Mouse (Mus musculus) ES-E14 (cell line): ENCODE measurements around the gene Eno2. TPM values are rescaled to one million over a fixed set of nuclear protein-coding genes. Genes with fewer than 3 reads are reported as not detected.

Experiments
- DNase-seq: peaks from one replicate; pipeline ENCODE4 v3.0.0-alpha.2; 2013; ENCODE audit warnings: low read depth, low spot score
- H3K27ac ChIP-seq: 2 replicates; pipeline ENCODE4 v1.5.1; 2012; ENCODE audit warnings: low read depth, mild to moderate bottlenecking, low read length, moderate library complexity, mixed read lengths; ENCODE audit not compliant: poor library complexity, insufficient read depth, severe bottlenecking
- H3K36me3 ChIP-seq: 2 replicates; pipeline ENCODE4 v1.6.1; 2012; ENCODE audit warnings: mild to moderate bottlenecking, low read length, moderate library complexity, mixed read lengths; ENCODE audit not compliant: control insufficient read depth, poor library complexity, insufficient read depth, severe bottlenecking
- H3K4me1 ChIP-seq, 2 experiments: fragments of 150-350 bp in 1 of 2; sonication (generic) in 1 of 2; 2 replicates each; pipeline ENCODE4 v1.6.1; 2012; ENCODE audit warnings: low read length in 2 of 2, mild to moderate bottlenecking in 1 of 2, mixed read lengths in 1 of 2; ENCODE audit not compliant: control insufficient read depth in 2 of 2, insufficient read depth in 2 of 2, poor library complexity in 1 of 2
- H3K4me3 ChIP-seq, 2 experiments: fragments of 150-350 bp in 1 of 2; sonication (generic) in 1 of 2; 2 replicates each; pipeline ENCODE4 v1.5.1; 2012; ENCODE audit warnings: low read length in 2 of 2, low read depth in 1 of 2, mild to moderate bottlenecking in 1 of 2, mixed read lengths in 1 of 2; ENCODE audit not compliant: insufficient read depth in 1 of 2, poor library complexity in 1 of 2, severe bottlenecking in 1 of 2
- H3K9ac ChIP-seq: 2 replicates; pipeline ENCODE4 v1.6.1; 2012; ENCODE audit warnings: low read depth, mild to moderate bottlenecking, low read length, mixed read lengths; ENCODE audit not compliant: poor library complexity, insufficient read depth, severe bottlenecking
- H3K9me3 ChIP-seq: fragments of 150-350 bp; sonication (generic); 2 replicates; pipeline ENCODE4 v1.6.1; 2012; ENCODE audit warnings: low read depth, mild to moderate bottlenecking, low read length; ENCODE audit not compliant: control insufficient read depth, insufficient read depth
- CHD2 ChIP-seq: IDR thresholded peaks from 2 replicates; pipeline ENCODE4 v1.6.1; 2014; ENCODE audit warnings: mild to moderate bottlenecking, low read depth, low read length, inconsistent platforms
- HCFC1 ChIP-seq: IDR thresholded peaks from 2 replicates; pipeline ENCODE4 v1.6.1; 2012; ENCODE audit warnings: low read length, inconsistent platforms, borderline replicate concordance; ENCODE audit not compliant: insufficient read depth
- MAFK ChIP-seq: IDR thresholded peaks from 2 replicates; pipeline ENCODE4 v1.6.1; 2014; ENCODE audit warnings: mild to moderate bottlenecking, low read depth, low read length, inconsistent platforms; ENCODE audit not compliant: insufficient read depth
- ZC3H11A ChIP-seq: IDR thresholded peaks from 2 replicates; pipeline ENCODE4 v1.6.1; 2012; ENCODE audit warnings: low read depth, mild to moderate bottlenecking, inconsistent platforms, low read length, borderline replicate concordance
- ZNF384 ChIP-seq: IDR thresholded peaks from 2 replicates; pipeline ENCODE4 v1.6.1; 2012; ENCODE audit warnings: low read depth, low read length, inconsistent platforms
- in situ Hi-C, 2 experiments: fragments of 600-800 bp; cut with MboI; formaldehyde crosslinking; loops; one replicate each; pipeline ENCODE4 v1.15.1; 2025; ENCODE audit warnings: low sequenced_read_pairs in 2 of 2, inconsistent platforms in 1 of 2; ENCODE audit not compliant: unreplicated experiment in 2 of 2
- total RNA-seq: library from RNA; depleted of rRNA; stranded (reverse); fragments of 300-350 nt; gene quantifications from 2 replicates; pipeline ENCODE4 v1.2.3, GENCODE M21; 2012

Gene Eno2
- total RNA-seq, 1 experiment, result 10.1 TPM

DNA sequence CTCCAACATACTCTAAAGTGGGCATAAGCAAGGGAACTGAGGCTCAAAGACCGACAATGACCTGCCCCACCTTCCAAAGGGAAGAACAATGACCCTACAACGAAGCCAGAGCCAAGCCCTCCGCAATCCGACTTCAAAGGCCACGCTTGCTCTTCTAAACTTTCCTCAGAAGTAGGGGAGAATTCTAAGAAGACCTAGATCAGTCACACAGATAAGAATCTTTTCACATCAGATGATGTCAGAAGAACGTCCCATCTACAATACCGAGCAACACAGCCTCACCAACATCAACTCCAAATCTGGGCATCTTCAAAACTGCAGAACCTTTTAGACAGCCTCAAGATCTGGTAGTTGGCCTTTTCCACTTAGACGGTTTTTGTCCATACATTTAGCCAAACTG lies 19.1 kb downstream of the Eno2 start:
- peaks cover 5% of the 10 kb centered on the region; the same call in 1 of the 2 replicates for H3K36me3 ChIP-seq
- in situ Hi-C loops, result no loop called here
- no peak for DNase-seq
- H3K4me1 ChIP-seq, result peaks cover 6 to 18% of the 10 kb centered on the region in 2 experiments; a peak in 3 of 4 replicates
- H3K4me3 ChIP-seq, result no peak overlapping the region
- H3K9me3 ChIP-seq, result no peaks in the 10 kb centered on the region
- H3K9ac ChIP-seq, result no peak overlapping the region
- no peak overlapping the region for H3K27ac ChIP-seq
- no peak for TF ChIP-seq CHD2
- no peak for TF ChIP-seq ZNF384
- no peak for TF ChIP-seq MAFK
- no peak for TF ChIP-seq HCFC1
- no peak for TF ChIP-seq ZC3H11A

DNA sequence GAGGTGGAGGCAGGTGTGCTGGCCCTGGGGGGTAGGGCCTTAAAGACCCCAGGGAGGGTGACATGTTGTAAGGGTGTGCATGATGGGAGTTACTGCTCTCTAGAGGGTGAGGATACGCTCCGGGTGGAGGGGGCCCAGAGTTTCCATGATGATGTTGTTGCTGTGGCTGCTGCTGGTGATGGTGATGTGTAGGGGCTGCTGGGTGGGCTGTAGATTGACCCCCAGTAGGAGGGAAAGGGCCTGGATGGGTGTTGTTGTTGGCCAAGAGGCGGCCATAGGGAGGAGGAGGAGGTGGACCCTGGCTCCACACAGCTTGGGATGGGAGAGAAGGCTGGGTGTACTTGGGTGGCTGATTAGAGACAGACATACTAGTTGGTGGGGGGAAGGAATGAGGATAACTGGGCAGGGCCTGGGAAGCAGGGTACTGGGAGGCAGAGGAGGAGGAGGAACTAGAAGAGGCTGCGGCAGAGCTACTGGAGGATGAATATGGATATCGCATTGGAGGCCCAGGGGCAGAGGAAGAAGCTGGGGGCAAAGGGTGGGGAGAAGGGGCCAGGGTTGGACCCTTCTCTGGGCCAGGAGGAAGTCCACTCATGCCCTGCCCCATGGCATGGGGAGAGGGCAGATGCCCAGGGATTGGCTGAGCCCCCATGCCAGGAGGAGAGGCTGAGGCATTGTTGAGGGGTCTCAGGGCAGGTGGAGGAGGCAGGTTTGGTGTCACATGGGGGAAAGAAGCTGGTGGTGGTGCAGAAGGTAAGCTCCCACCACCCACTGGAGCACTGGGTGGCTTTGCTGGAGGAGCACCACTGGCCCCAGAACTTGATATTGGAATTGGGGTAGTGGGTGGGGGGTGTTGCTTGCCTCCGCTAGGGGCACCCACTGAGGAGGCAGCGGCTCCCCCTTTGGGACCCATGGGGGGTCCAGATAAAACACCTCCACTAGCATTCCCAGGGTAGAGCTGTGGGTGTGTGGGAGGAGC lies 22.5 kb downstream of the Eno2 start:
- in situ Hi-C loops, result no loop called here
- Histone ChIP-seq H3K9me3 (no peaks in the 10 kb centered on the region), H3K27ac (no peak overlapping the region), H3K4me1 (peaks cover 0 to 18% of the 10 kb centered on the region in 2 experiments; a peak in 1 of 4 replicates), H3K36me3 (peaks cover 13% of the 10 kb centered on the region; the same call in 1 of the 2 replicates), H3K9ac (0 out of 2 replicates have a peak overlapping the region, but pooled peaks have one; percentile 87), H3K4me3 (peak overlapping the region; percentile 72 to 76; a peak in 2 of 4 replicates)
- TF ChIP-seq HCFC1 (no peak), ZNF384 (no peak), MAFK (no peak), CHD2 (no peak), ZC3H11A (no peak)
- no peak for DNase-seq

DNA sequence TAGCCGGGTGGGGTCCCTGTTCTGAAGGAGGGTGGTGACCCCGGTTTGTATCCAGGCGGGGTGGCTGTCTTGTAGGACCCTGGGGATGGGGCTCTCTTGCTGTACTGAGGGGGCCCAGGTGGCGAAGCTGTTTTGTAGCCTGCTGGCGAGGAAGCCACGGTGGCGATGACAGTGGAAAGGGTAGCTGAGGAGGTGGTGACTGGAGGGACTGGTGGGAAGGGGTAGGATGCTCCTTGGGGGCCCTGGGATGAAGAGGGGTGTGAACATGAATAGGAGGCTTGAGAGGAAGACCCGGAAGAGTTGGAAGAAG lies 23.2 kb downstream of the Eno2 start:
- in situ Hi-C loops, result no loop called here
- Histone ChIP-seq H3K4me1 (peaks cover 0 to 18% of the 10 kb centered on the region in 2 experiments; a peak in 1 of 4 replicates), H3K9me3 (no peaks in the 10 kb centered on the region), H3K4me3 (peak overlapping the region; percentile 72 to 76), H3K9ac (peak overlapping the region; percentile 87), H3K36me3 (peaks cover 13% of the 10 kb centered on the region; the same call in 1 of the 2 replicates), H3K27ac (no peak overlapping the region)
- no peak for DNase-seq
- TF ChIP-seq CHD2 (no peak), ZNF384 (no peak), ZC3H11A (no peak), HCFC1 (no peak), MAFK (no peak)

DNA sequence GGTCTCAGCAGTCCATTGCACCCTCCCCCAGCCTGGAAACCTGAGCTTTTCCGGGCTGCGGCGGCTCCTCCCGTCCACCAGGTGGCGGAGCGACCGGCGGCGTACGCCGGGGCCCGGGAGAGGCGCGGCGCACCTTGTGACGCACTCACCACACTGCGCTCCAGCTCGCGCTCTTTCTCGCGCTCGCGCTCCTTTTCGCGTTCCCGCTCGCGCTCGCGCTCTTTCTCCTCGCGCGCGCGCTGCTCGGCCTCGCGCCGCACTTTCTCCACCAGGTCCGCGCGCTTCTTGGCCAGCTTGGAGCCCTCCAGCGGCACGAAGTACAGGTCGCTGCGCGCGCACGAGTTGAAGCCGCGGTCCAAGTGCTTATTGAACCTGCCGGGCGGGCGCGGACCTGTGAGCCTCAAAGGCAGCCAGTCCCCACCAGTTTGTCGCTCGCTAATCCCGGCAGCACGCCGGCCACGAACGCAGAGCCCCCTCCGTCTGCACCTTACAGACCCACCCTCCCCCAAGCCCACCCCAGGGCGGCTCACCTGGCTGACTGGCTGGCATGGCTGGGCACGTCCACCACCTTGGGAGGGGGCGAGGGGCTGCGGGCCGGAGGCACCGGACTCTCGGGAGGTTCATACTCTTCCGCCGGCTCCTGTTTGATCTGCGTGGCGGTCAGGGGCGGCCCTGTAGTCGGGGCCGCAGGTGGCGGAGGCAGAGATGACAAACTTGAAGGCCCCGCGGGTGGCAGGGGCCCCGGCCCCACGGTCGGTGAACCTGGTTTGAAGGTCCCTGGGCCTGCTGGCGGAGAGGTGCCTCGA lies 23.8 kb downstream of the Eno2 start:
- no peak for TF ChIP-seq ZNF384
- TF ChIP-seq CHD2, result peak; percentile 89
- TF ChIP-seq HCFC1, result peak; percentile 79
- TF ChIP-seq MAFK, result no peak
- peak overlapping the region; percentile 72 to 76 for H3K4me3 ChIP-seq
- in situ Hi-C loops, result no loop called here
- peaks cover 0 to 18% of the 10 kb centered on the region in 2 experiments; a peak in 1 of 4 replicates for H3K4me1 ChIP-seq
- no peaks in the 10 kb centered on the region for H3K9me3 ChIP-seq
- H3K9ac ChIP-seq, result peak overlapping the region; percentile 87
- peak overlapping the region; percentile 61 for H3K27ac ChIP-seq
- H3K36me3 ChIP-seq, result peaks cover 13% of the 10 kb centered on the region; the same call in 1 of the 2 replicates
- DNase-seq, result peak; percentile 90
